Mouse (Mus musculus) CH12.LX (cell line): ENCODE data around the gene Ankrd27.
A peak's percentile ranks its signal among the peaks of the same experiment; 100 is the strongest.

Experiments used
- BHLHE40 ChIP-seq: IDR thresholded peaks from 2 replicates; pipeline ENCODE4 v1.6.1; 2011; ENCODE audit warnings: mild to moderate bottlenecking, low read depth, low read length, improper control_type of control experiment
- CTCF ChIP-seq, 2 experiments: IDR thresholded peaks in 1 of 2; conservative IDR thresholded peaks in 1 of 2; 2 replicates each; pipeline ENCODE4 v1.5.1; 2011 to 2012; ENCODE audit warnings: low read depth in 2 of 2, low read length in 2 of 2, improper control_type of control experiment in 1 of 2, inconsistent platforms in 1 of 2, mild to moderate bottlenecking in 1 of 2, moderate library complexity in 1 of 2
- EP300 ChIP-seq: IDR thresholded peaks from 2 replicates; pipeline ENCODE4 v1.6.1; 2011; ENCODE audit warnings: low read length, improper control_type of control experiment
- GABPA ChIP-seq: IDR thresholded peaks from 2 replicates; pipeline ENCODE4 v1.6.1; 2012; ENCODE audit warnings: low read depth, low read length, improper control_type of control experiment, inconsistent platforms; ENCODE audit not compliant: insufficient replicate concordance
- JUND ChIP-seq: conservative IDR thresholded peaks from 2 replicates; pipeline ENCODE4 v1.6.1; 2011; ENCODE audit warnings: low read depth, low read length, improper control_type of control experiment
- MAZ ChIP-seq: IDR thresholded peaks from 2 replicates; pipeline ENCODE4 v1.6.1; 2012; ENCODE audit warnings: low read depth, mild to moderate bottlenecking, inconsistent platforms, low read length, improper control_type of control experiment, moderate library complexity
- PAX5 ChIP-seq: IDR thresholded peaks from 2 replicates; pipeline ENCODE4 v1.6.1; 2012; ENCODE audit warnings: low read length, inconsistent platforms, mixed read lengths
- POLR2A ChIP-seq: IDR thresholded peaks from 2 replicates; pipeline ENCODE4 v1.6.1; 2011; ENCODE audit warnings: low read depth, mild to moderate bottlenecking, improper control_type of control experiment, low read length
- SMC3 ChIP-seq: IDR thresholded peaks from 2 replicates; pipeline ENCODE4 v1.6.1; 2011; ENCODE audit warnings: low read depth, low read length, improper control_type of control experiment
- ZKSCAN1 ChIP-seq: IDR thresholded peaks from 2 replicates; pipeline ENCODE4 v1.6.1; 2012; ENCODE audit warnings: low read depth, inconsistent platforms, low read length, improper control_type of control experiment, borderline replicate concordance

- TF ChIP-seq BHLHE40 (no peak), CTCF (conservative IDR thresholded peaks at IDR 0.05 in 1 of 2, IDR thresholded peaks at IDR 0.05 in 1 of 2; ENCODE audit: low read depth in 2 of 2, low read length in 2 of 2) (peak; percentile 39 to 70; a peak in 3 of 4 replicates), POLR2A (no peak), GABPA (no peak), EP300 (no peak), ZKSCAN1 (no peak), MAZ (no peak), PAX5 (no peak), SMC3 (peak; percentile 53), JUND (no peak)
Observed at GRCm38 (mm10) chr7:35636229-35636628, 50.2 kb downstream of the Ankrd27 start.
